Mouse (Mus musculus) left cerebral cortex, adult 8-10 months (tissue): ENCODE measurements around the gene Traf7. TPM values are rescaled to one million over a fixed set of nuclear protein-coding genes. Genes with fewer than 3 reads are reported as not detected.

Experiments
- total RNA-seq, 4 experiments: library from RNA; stranded (reverse); gene quantifications; 2 replicates each; pipeline ENCODE4 v1.2.4; 2022

Gene Traf7
- total RNA-seq, 4 experiments from 2014 or later: 78.0 to 85.3 (median 83.4) TPM

Other genes with a start within 250 kb of the Traf7 start
- 1 to 10 TPM in 2 of 4 experiments, under 1 TPM in 2; 0.82 to 1.4 (median 1.1) TPM for gene Abca17, start 176.9 kb downstream of the Traf7 start, total RNA-seq
- 10 to 100 TPM; 70.2 to 79.0 (median 72.0) TPM for gene Abca3, start 176.0 kb downstream of the Traf7 start, total RNA-seq
- 100 to 1,000 TPM; 128 to 131 (median 129) TPM for gene Rnps1, start 113.4 kb downstream of the Traf7 start, total RNA-seq
- 10 to 100 TPM; 24.1 to 34.1 (median 31.1) TPM for gene Eci1, start 101.3 kb downstream of the Traf7 start, total RNA-seq
- 1 to 10 TPM; 3.7 to 6.9 (median 5.1) TPM for gene Dnase1l2, start 84.8 kb downstream of the Traf7 start, total RNA-seq
- 10 to 100 TPM; 32.3 to 36.2 (median 34.5) TPM for gene E4f1, start 57.6 kb downstream of the Traf7 start, total RNA-seq
- gene Pgp, start 57.5 kb downstream of the Traf7 start, total RNA-seq: 10 to 100 TPM; 59.0 to 68.7 (median 63.8) TPM
- gene Bricd5, start 54.1 kb downstream of the Traf7 start, total RNA-seq: 1 to 10 TPM; 1.6 to 2.4 (median 1.8) TPM
- gene Mlst8, start 48.9 kb downstream of the Traf7 start, total RNA-seq: 10 to 100 TPM; 29.2 to 39.0 (median 35.4) TPM
- 100 to 1,000 TPM; 119 to 135 (median 127) TPM for gene Caskin1, start 39.3 kb downstream of the Traf7 start, total RNA-seq
- gene Rab26, start 6.3 kb upstream of the Traf7 start, total RNA-seq: 10 to 100 TPM; 41.3 to 54.4 (median 48.4) TPM
- gene Pkd1, start 21.9 kb upstream of the Traf7 start, total RNA-seq: 10 to 100 TPM; 67.7 to 81.1 (median 77.3) TPM
- gene Tsc2, start 104.7 kb upstream of the Traf7 start, total RNA-seq: 100 to 1,000 TPM; 123 to 148 (median 137) TPM
- gene Nthl1, start 104.7 kb upstream of the Traf7 start, total RNA-seq: 1 to 10 TPM; 5.7 to 7.0 (median 6.1) TPM
- gene Slc9a3r2, start 122.4 kb upstream of the Traf7 start, total RNA-seq: 10 to 100 TPM; 41.0 to 47.7 (median 42.0) TPM
- under 1 TPM in 1 of 4 experiments, not detected in 3; 0.63 TPM for gene Npw, start 130.5 kb upstream of the Traf7 start, total RNA-seq
- gene Zfp598, start 141.7 kb upstream of the Traf7 start, total RNA-seq: 10 to 100 TPM; 30.4 to 40.9 (median 36.1) TPM
- 100 to 1,000 TPM; 163 to 176 (median 164) TPM for gene Syngr3, start 162.0 kb upstream of the Traf7 start, total RNA-seq
- 10 to 100 TPM; 17.6 to 19.2 (median 18.0) TPM for gene Gfer, start 168.2 kb upstream of the Traf7 start, total RNA-seq
- 1 to 10 TPM; 2.8 to 5.9 (median 3.0) TPM for gene Noxo1, start 168.3 kb upstream of the Traf7 start, total RNA-seq
- gene Tbl3, start 179.7 kb upstream of the Traf7 start, total RNA-seq: 10 to 100 TPM; 23.4 to 29.7 (median 25.6) TPM
- under 1 TPM in 1 of 4 experiments, not detected in 3; 0.37 TPM for gene Rnf151, start 190.1 kb upstream of the Traf7 start, total RNA-seq
- gene Rps2, start 190.2 kb upstream of the Traf7 start, total RNA-seq: 100 to 1,000 TPM; 270 to 312 (median 290) TPM
- 100 to 1,000 TPM; 208 to 258 (median 238) TPM for gene Ndufb10, start 196.5 kb upstream of the Traf7 start, total RNA-seq
- under 1 TPM; 0.36 to 0.94 (median 0.43) TPM for gene Rpl3l, start 199.9 kb upstream of the Traf7 start, total RNA-seq
- 10 to 100 TPM; 41.4 to 52.7 (median 44.7) TPM for gene Msrb1, start 208.7 kb upstream of the Traf7 start, total RNA-seq
- gene Hs3st6, start 225.1 kb upstream of the Traf7 start, total RNA-seq: under 1 TPM; 0.51 to 0.65 (median 0.55) TPM